Mouse (Mus musculus): ENCODE measurements around the gene Hpn. TPM values are rescaled to one million over a fixed set of nuclear protein-coding genes. Genes with fewer than 3 reads are reported as not detected.

Hpn gene
- polyA plus RNA-seq (2011; ENCODE audit: insufficient read length, low read depth, missing spikeins): 0.60 and 0.90 TPM in 2 replicates

DNA sequence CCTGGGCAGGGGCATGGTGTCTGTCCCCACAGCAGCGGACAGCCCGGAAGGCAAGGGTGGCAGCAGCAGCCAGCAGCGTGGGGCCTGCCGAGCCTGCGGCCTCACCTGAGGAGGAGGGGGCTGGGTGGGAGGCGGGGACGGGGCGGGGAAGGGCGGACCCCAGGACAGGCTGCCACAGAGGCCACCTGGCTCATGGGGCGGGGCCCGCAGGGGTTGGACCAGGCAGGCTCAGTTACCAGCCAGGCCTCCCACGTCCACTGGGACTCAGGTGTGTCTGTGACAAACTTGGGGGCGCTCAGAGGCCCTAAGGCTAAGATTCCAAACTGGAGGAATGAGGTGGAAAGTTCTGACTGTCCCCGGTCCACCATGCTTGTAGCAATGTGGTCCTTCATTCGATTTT is at the start of gene Hpn:
Hpn (minus strand) TSS at position 109 of the 400 bp plus-strand sequence.
- no peak within 1 kb of the TSS for H3K4me3 ChIP-seq (ENCODE audit: insufficient read depth, low read length)
- TF ChIP-seq CTCF (IDR thresholded peaks at IDR 0.05; ENCODE audit: borderline replicate concordance, insufficient read depth, low read length) (no peak), POLR2A (IDR thresholded peaks at IDR 0.05; ENCODE audit: low read depth, low read length) (no peak)
- no peak within 1 kb of the TSS for H3K27ac ChIP-seq (ENCODE audit: insufficient read depth, low read length)
- no peaks in the 10 kb centered on the region for H3K4me1 ChIP-seq (ENCODE audit: control insufficient read depth, insufficient read depth, low read length)

DNA sequence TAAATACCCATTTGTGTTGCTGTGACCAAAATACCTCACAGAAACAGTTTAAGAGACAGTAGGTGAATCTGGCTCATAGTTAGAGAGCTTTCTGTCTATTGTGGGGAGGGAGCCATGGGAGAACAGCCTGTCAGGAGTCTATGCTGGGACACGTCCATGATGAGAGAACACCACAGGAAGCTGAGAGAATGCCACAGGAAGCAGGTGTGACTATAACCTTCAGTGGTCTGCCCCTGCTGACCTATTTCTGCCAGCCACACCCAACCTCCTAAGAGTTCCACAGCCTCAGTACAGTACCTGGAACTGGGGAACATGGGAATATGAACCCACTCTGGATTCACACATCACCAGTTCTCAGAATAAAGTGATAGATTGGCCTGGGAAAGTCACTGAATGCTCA is 49.7 kb upstream of the Hpn start:
- Histone ChIP-seq H3K4me3 (ENCODE audit: insufficient read depth, low read length) (no peak overlapping the region), H3K4me1 (ENCODE audit: control insufficient read depth, insufficient read depth, low read length) (no peaks in the 10 kb centered on the region), H3K27ac (ENCODE audit: insufficient read depth, low read length) (no peak overlapping the region)
- TF ChIP-seq POLR2A (IDR thresholded peaks at IDR 0.05; ENCODE audit: low read depth, low read length) (no peak), CTCF (IDR thresholded peaks at IDR 0.05; ENCODE audit: borderline replicate concordance, insufficient read depth, low read length) (no peak)

DNA sequence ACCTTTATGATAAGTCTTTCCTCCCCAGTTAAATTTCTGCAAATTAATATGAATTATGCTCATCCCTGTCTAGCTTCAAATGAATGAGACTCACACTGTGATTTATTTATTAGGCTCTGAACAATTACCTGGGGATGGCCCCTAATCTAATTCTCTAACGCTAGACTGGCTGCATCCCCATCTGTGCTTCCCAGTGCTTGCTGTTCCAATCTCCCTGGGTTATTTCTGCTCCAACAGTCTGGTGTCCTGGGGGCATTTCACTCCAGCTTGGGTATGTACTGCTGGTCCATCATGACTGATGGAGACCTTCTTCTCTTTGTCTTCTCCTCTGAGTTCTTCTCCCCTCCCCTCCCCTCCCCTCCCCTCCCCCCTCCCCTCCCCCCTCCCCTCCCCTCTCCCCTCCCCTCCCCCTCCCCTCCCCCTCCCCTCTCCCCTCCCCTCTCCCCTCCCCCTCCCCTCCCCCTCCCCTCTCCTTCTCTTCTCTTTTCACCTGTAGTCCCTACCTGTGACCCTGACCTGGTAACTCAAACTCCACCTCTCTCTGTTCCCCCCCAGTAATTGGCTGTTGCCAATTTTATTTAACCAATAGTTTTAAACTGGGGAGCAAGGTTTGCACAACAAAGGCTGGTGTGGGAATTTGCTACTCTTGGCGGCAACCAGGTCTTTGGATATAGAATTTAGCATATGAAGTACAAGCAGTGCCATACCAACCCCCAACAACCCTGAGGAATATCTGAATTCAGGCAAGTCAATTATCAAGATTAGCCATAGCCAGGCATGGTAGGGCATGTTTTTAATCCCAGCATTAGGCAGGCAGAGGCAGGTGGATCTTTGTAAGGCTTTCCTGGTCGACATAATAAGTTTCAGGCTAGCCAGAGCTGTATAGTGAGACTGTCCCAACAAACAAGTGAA is 48.8 kb upstream of the Hpn start:
- Histone ChIP-seq H3K4me3 (ENCODE audit: insufficient read depth, low read length) (no peak overlapping the region), H3K4me1 (ENCODE audit: control insufficient read depth, insufficient read depth, low read length) (no peaks in the 10 kb centered on the region), H3K27ac (ENCODE audit: insufficient read depth, low read length) (no peak overlapping the region)
- no peak for TF ChIP-seq POLR2A (IDR thresholded peaks at IDR 0.05; ENCODE audit: low read depth, low read length)
- no peak for TF ChIP-seq CTCF (IDR thresholded peaks at IDR 0.05; ENCODE audit: borderline replicate concordance, insufficient read depth, low read length)

DNA sequence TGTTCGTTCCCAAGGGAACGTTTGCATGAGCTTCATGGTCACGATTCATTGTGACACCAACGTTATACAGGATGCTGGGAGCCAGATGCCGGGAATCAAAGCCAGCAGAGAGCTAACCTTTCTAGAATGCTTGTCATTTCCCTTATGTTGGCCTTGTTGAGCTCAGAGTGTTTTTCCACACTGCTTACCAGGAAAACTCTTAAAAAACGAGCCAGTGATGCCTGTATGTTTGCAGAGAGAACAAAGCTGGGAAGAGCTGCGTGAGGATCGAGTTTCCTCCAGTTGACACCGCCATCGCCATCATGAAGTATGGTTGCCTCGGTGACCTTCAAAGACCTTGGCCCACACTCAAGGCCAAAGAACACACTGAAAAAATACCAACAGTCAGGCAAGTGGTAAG is 47.2 kb upstream of the Hpn start:
- Histone ChIP-seq H3K27ac (ENCODE audit: insufficient read depth, low read length) (no peak overlapping the region), H3K4me1 (ENCODE audit: control insufficient read depth, insufficient read depth, low read length) (no peaks in the 10 kb centered on the region), H3K4me3 (ENCODE audit: insufficient read depth, low read length) (no peak overlapping the region)
- no peak for TF ChIP-seq CTCF (IDR thresholded peaks at IDR 0.05; ENCODE audit: borderline replicate concordance, insufficient read depth, low read length)
- no peak for TF ChIP-seq POLR2A (IDR thresholded peaks at IDR 0.05; ENCODE audit: low read depth, low read length)

DNA sequence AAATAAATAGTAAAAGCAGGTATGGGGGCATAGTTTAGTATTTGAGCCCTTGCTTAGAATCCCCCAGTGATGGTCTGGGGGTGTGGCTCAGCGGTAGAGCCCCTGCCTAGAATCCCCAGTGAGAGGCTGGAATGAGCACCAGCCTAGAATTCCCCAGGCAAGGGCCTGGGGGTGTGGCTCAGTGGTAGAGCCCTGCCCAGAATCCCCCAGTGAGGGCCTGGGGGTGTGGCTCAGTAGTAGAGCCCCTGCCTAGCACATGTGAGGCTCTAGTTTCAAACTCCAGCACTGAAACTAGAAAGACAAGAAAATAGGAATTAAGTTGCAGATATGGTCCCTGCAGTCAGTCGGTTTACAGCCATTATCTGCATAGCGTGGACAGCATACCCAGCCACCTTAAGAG is 46.7 kb upstream of the Hpn start:
- H3K4me3 ChIP-seq (ENCODE audit: insufficient read depth, low read length): no peak overlapping the region
- TF ChIP-seq CTCF (IDR thresholded peaks at IDR 0.05; ENCODE audit: borderline replicate concordance, insufficient read depth, low read length): no peak
- no peak for TF ChIP-seq POLR2A (IDR thresholded peaks at IDR 0.05; ENCODE audit: low read depth, low read length)
- no peaks in the 10 kb centered on the region for H3K4me1 ChIP-seq (ENCODE audit: control insufficient read depth, insufficient read depth, low read length)
- H3K27ac ChIP-seq (ENCODE audit: insufficient read depth, low read length): no peak overlapping the region

DNA sequence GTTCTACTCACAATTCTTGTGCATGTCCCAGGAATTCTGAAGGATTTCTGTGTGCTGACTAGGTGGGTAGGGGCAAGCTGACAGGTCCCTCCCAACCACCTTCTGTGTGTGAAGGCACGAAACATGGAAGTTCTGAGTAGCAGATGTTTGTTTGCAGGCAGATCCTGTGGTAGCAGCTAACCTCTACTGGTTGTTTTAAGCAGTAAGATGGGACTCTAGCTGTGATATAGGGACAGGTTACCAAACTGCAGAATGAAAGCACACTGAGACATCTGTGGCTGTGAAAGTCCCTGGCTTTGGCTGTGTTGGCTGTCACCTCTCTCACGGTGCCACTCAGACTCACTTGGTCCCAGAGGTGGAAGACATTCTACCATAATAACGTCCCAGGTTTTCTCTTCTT is 46.2 kb upstream of the Hpn start:
- no peaks in the 10 kb centered on the region for H3K4me1 ChIP-seq (ENCODE audit: control insufficient read depth, insufficient read depth, low read length)
- H3K27ac ChIP-seq (ENCODE audit: insufficient read depth, low read length): no peak overlapping the region
- TF ChIP-seq CTCF (IDR thresholded peaks at IDR 0.05; ENCODE audit: borderline replicate concordance, insufficient read depth, low read length) (no peak), POLR2A (IDR thresholded peaks at IDR 0.05; ENCODE audit: low read depth, low read length) (no peak)
- H3K4me3 ChIP-seq (ENCODE audit: insufficient read depth, low read length): no peak overlapping the region

DNA sequence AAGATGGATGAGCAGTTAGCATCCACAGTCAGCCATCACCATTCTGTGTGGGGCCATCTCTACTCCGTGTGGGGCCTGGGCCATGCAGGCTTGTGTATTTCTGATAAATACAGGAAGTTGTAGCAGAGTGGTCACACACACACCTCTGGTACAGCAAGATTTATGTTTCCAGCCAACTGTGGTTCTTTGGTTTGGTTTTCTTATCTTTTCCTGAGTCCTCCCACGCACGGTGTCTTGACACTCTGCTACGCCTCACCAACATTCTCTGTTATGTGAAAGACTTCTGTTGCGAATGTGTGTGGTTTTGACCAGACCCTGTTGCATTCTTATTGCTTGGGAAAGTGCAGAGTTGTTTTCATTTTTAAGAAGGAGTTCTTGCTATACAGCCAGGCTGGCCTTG is 45.7 kb upstream of the Hpn start:
- Histone ChIP-seq H3K4me1 (ENCODE audit: control insufficient read depth, insufficient read depth, low read length) (no peaks in the 10 kb centered on the region), H3K4me3 (ENCODE audit: insufficient read depth, low read length) (no peak overlapping the region), H3K27ac (ENCODE audit: insufficient read depth, low read length) (no peak overlapping the region)
- TF ChIP-seq CTCF (IDR thresholded peaks at IDR 0.05; ENCODE audit: borderline replicate concordance, insufficient read depth, low read length) (no peak), POLR2A (IDR thresholded peaks at IDR 0.05; ENCODE audit: low read depth, low read length) (no peak)

DNA sequence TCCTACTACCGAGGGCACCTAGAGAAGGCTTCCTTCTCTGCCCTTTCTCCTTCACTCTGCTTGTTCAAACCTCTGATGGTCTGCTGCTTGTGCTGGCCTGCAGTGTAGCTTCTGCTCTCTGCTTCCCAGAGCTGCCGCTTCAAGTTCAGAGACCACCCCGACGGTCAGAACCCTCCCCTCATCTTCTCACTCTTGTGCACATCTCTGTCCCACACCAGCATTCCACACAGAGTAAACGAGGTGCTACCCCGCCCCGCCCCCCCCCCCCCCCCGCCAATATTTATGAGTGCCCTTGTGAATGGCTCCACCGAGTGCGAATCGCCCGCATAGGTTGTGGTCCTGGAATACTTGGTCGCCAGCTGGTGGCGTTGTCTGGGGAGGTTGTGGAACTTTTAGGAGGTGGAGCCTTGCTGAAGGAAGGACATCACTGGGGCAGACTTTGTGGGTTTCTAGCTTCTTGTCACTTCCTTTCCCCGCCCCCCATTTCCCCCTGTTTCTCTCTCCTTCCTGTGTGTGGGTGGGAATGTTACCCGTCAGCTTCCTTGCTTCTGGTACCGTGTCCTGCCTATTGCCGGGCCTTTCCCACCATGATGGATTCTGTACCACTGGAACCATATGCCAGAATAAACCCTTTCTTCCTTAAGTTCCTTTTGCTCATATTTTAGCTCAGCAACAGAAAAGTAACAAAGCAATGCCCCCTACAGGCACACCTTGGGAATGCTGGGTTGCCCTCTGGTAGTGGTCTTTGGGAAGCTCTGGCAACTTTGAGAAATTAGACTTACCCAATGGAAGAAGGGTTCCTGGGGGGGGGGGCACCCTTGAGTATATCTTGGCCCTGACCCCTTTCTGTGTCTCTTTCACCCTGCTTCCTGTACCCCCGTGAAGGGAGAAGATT is 41.2 kb upstream of the Hpn start:
- Histone ChIP-seq H3K27ac (ENCODE audit: insufficient read depth, low read length) (no peak overlapping the region), H3K4me1 (ENCODE audit: control insufficient read depth, insufficient read depth, low read length) (no peaks in the 10 kb centered on the region), H3K4me3 (ENCODE audit: insufficient read depth, low read length) (no peak overlapping the region)
- TF ChIP-seq POLR2A (IDR thresholded peaks at IDR 0.05; ENCODE audit: low read depth, low read length) (no peak), CTCF (IDR thresholded peaks at IDR 0.05; ENCODE audit: borderline replicate concordance, insufficient read depth, low read length) (no peak)

DNA sequence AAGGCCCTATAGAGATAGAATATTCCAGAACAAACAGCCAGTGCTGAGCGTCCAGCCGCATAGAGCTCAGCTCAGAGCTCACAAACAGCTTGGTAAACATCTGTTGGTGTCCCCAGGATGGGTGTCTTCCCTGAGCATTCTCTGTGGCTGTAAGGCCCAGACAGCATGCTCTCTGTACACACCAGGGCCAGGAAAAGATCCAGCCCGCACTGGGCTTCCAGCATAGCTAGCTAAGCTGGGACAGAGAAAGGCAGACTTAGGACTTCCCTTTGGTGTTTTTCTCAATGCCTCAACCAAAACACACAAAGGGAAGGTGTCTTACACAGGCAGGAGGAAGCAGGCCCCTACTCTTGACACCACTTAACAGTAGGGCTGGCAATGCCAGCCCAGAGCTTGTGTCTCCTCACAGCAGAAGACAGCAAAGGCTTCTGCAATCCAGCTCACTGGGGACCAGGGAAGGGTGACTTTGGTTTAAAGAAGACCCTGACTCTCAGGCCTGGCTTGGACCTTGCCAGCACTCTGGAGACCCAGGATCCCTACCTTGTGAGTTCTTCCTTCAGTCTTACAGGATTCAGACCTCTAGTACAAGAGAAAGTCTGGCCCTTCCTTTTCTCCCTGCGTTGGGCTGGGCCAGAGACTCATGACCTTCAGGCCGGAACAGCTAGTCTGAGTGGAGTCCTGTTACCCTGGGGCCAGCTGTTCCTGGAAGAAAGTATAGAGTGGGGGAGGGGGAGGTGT is 40.4 kb upstream of the Hpn start, which contains the start of gene Gramd1a:
Gramd1a (minus strand) TSS at position 601 of the 738 bp plus-strand sequence.
- Histone ChIP-seq H3K4me3 (ENCODE audit: insufficient read depth, low read length) (no peak within 1 kb of the TSS), H3K4me1 (ENCODE audit: control insufficient read depth, insufficient read depth, low read length) (no peaks in the 10 kb centered on the region), H3K27ac (ENCODE audit: insufficient read depth, low read length) (no peak within 1 kb of the TSS)
- TF ChIP-seq POLR2A (IDR thresholded peaks at IDR 0.05; ENCODE audit: low read depth, low read length): no peak
- no peak for TF ChIP-seq CTCF (IDR thresholded peaks at IDR 0.05; ENCODE audit: borderline replicate concordance, insufficient read depth, low read length)
